Mouse (Mus musculus) hindbrain, embryonic 10.5 days (tissue): ENCODE results near the gene Ikbke. TPM values are rescaled to one million over a fixed set of nuclear protein-coding genes. Genes with fewer than 3 reads are reported as not detected.
A peak's percentile ranks its signal among the peaks of the same experiment; 100 is the strongest.

ENCODE experiments used
- DNase-seq: peaks from one replicate; pipeline ENCODE4 v3.0.0-alpha.2; 2017; ENCODE audit warnings: low spot score
- H3K27ac ChIP-seq: fragments of 300-500 bp; sonication (generic); 2 replicates; pipeline ENCODE4 v1.5.1; 2016; ENCODE audit warnings: mild to moderate bottlenecking, moderate library complexity
- H3K27me3 ChIP-seq: fragments of 300-500 bp; sonication (generic); 2 replicates; pipeline ENCODE4 v1.6.1; 2016; ENCODE audit warnings: mild to moderate bottlenecking; ENCODE audit not compliant: poor library complexity, insufficient read depth, severe bottlenecking
- H3K36me3 ChIP-seq: fragments of 300-500 bp; sonication (generic); 2 replicates; pipeline ENCODE4 v1.6.1; 2016; ENCODE audit warnings: mild to moderate bottlenecking, moderate library complexity
- H3K4me1 ChIP-seq: fragments of 300-500 bp; sonication (generic); replicated peaks from 2 replicates; pipeline ENCODE4 v1.6.1; 2016; ENCODE audit warnings: mild to moderate bottlenecking
- H3K4me3 ChIP-seq: fragments of 300-500 bp; sonication (generic); 2 replicates; pipeline ENCODE4 v1.5.1; 2016; ENCODE audit warnings: mild to moderate bottlenecking, moderate library complexity
- H3K9me3 ChIP-seq: fragments of 300-500 bp; sonication (generic); 2 replicates; pipeline ENCODE4 v1.6.1; 2016; ENCODE audit warnings: mild to moderate bottlenecking, moderate library complexity
- WGBS: fragments of 180-500 bp; shearing (Covaris S2); methylation state at CpG from one replicate; pipeline ENCODE4 v1.1.7; 2016; 5-methylcytosine and 5-hydroxymethylcytosine counted together
- polyA plus RNA-seq: library from polyadenylated mRNA; unstranded; fragments of >200 nt; fragmentation: Nextera tagmentation; extraction: Ambion mirVana; gene quantifications from 2 replicates; pipeline ENCODE4 v1.2.1, GENCODE M21; 2016

Gene Ikbke
- polyA plus RNA-seq, 1 experiment from 2014 or later = 1.5 TPM

DNA sequence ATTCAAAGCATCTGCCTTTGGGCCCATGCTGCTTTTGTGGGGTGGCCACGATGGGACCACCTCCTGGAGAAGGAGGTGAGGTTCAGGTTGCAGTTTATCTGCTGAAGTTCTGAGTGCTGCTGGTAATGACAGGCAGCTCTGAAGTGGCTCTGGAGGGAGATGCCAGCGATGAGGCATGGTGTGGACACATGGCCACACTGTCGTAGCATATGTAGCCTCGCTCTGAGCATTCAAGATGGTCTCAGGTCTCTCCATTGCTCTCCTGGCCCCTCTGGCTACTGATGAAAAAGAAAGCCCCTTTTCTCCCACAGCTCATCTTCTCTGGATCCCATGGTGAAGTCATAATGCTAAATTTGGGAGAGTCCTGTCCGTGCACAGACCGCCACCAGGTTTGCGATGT lies 17.3 kb upstream of the Ikbke start:
- WGBS = 88% methylated on average over 7 of the region's 7 CpGs
- Histone ChIP-seq H3K4me1 (no peaks in the 10 kb centered on the region), H3K4me3 (no peak overlapping the region), H3K27ac (no peak overlapping the region), H3K9me3 (no peaks in the 10 kb centered on the region), H3K36me3 (peaks cover 96% of the 10 kb centered on the region), H3K27me3 (no peaks in the 10 kb centered on the region)
- DNase-seq = no peak

GRCm38 (mm10) chr1:131295200-131295599 lies 15.8 kb upstream of the Ikbke start:
- Histone ChIP-seq H3K27ac (no peak overlapping the region), H3K27me3 (no peaks in the 10 kb centered on the region), H3K4me3 (no peak overlapping the region), H3K4me1 (no peaks in the 10 kb centered on the region), H3K9me3 (no peaks in the 10 kb centered on the region), H3K36me3 (peaks cover 89% of the 10 kb centered on the region)
- 88% methylated on average over 8 of the region's 8 CpGs for WGBS
- no peak for DNase-seq

GRCm38 (mm10) chr1:131293922-131294250 lies 14.5 kb upstream of the Ikbke start:
- H3K27ac ChIP-seq = no peak overlapping the region
- peaks cover 84% of the 10 kb centered on the region for H3K36me3 ChIP-seq
- no peaks in the 10 kb centered on the region for H3K27me3 ChIP-seq
- no peaks in the 10 kb centered on the region for H3K4me1 ChIP-seq
- DNase-seq = no peak
- H3K4me3 ChIP-seq = no peak overlapping the region
- H3K9me3 ChIP-seq = no peaks in the 10 kb centered on the region
- 96% methylated on average over 2 of the region's 2 CpGs for WGBS

DNA sequence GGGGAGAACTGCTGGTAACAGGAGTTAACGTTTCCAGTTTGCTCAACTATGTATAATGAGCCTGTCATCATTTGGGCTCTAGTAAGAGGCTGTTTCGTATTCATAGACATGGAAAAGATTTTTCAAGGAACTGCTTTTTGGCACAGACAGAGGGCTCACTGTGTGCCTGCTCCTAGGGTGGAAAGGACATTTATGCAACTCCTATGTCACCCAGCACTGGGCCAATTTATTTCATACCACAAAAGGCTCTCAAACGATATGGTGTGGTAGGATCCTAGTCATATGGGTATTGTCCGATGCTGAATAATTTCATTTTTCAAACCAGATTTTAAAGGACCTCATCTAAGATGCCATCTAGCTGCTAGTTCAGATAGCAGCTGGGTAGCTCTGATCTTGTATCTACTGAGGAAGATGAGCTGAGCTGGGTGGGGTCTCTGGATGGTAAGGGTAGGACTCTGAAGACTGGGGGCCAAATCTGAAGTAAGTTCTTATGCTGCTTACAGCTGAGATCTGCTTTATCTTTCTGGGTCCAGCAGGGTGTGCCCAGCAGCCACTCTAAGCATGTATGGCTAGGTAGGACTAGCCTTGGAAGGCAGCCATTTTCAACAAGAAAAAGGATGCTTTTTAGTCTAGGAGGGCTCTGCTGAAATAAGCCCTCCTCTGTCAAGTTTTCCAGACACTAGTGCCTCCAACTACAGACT lies 14.0 kb upstream of the Ikbke start:
- WGBS = 94% methylated on average over 4 of the region's 4 CpGs
- H3K27ac ChIP-seq = no peak overlapping the region
- H3K4me1 ChIP-seq = no peaks in the 10 kb centered on the region
- no peaks in the 10 kb centered on the region for H3K27me3 ChIP-seq
- peaks cover 82% of the 10 kb centered on the region for H3K36me3 ChIP-seq
- no peak overlapping the region for H3K4me3 ChIP-seq
- DNase-seq = no peak
- no peaks in the 10 kb centered on the region for H3K9me3 ChIP-seq

DNA sequence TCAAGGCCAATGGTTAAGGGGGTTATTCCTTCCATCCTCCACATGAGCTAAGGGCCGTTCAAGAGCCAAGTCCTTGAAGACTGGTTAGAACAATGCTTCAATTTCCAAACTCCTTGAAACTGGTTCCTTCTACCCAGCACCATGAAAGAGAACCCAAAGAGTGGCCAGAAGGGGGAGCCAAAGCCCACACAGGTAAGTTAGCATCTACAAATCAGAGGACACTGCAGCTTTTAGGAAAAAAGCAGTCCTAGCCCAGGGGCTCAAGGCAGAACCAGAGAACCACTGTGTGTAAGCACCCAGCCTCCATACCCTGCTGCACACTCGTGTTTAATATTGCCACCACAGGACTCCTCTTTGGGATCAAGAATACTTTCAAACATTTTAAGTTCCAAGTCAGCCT lies 11.2 kb upstream of the Ikbke start:
- no peak overlapping the region for H3K4me3 ChIP-seq
- H3K9me3 ChIP-seq = no peaks in the 10 kb centered on the region
- peak; percentile 57 for DNase-seq
- no peaks in the 10 kb centered on the region for H3K27me3 ChIP-seq
- no peaks in the 10 kb centered on the region for H3K4me1 ChIP-seq
- H3K27ac ChIP-seq = no peak overlapping the region
- H3K36me3 ChIP-seq = peaks cover 70% of the 10 kb centered on the region
- 58% methylated on average over 2 of the region's 2 CpGs for WGBS

GRCm38 (mm10) chr1:131288938-131289337 lies 9.5 kb upstream of the Ikbke start:
- Histone ChIP-seq H3K4me1 (no peaks in the 10 kb centered on the region), H3K4me3 (no peak overlapping the region), H3K36me3 (peaks cover 54% of the 10 kb centered on the region), H3K27me3 (no peaks in the 10 kb centered on the region), H3K9me3 (no peaks in the 10 kb centered on the region), H3K27ac (no peak overlapping the region)
- DNase-seq = no peak
- 91% methylated on average over 6 of the region's 6 CpGs for WGBS

DNA sequence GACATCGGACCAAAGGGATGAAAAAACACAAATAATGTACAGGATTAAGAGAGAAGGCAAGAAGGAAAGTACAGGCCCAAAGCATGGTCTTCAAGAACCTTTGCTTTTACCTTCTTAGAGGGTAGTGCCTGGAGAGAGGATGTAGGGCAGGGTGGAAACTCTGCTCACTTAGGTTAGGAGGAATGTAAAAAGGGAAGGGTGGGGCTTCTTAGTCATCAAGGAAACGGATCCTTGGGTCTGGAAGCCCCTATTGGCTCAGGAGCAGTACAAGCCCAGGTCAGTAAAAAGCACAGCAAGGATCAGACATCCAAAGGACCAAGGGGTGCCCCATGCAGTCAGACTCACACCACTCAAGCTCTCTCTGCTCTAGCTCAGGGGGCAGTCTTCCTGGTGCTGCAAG lies 7.9 kb upstream of the Ikbke start:
- Histone ChIP-seq H3K27me3 (no peaks in the 10 kb centered on the region), H3K27ac (no peak overlapping the region), H3K4me1 (no peaks in the 10 kb centered on the region), H3K4me3 (no peak overlapping the region), H3K9me3 (no peaks in the 10 kb centered on the region), H3K36me3 (peaks cover 41% of the 10 kb centered on the region)
- WGBS = 78% methylated on average over 2 of the region's 2 CpGs
- no peak for DNase-seq

GRCm38 (mm10) chr1:131286803-131287202 lies 7.4 kb upstream of the Ikbke start:
- Histone ChIP-seq H3K27me3 (no peaks in the 10 kb centered on the region), H3K4me3 (no peak overlapping the region), H3K9me3 (no peaks in the 10 kb centered on the region), H3K4me1 (no peaks in the 10 kb centered on the region), H3K36me3 (peaks cover 36% of the 10 kb centered on the region), H3K27ac (no peak overlapping the region)
- DNase-seq = no peak
- 84% methylated on average over 5 of the region's 5 CpGs for WGBS

DNA sequence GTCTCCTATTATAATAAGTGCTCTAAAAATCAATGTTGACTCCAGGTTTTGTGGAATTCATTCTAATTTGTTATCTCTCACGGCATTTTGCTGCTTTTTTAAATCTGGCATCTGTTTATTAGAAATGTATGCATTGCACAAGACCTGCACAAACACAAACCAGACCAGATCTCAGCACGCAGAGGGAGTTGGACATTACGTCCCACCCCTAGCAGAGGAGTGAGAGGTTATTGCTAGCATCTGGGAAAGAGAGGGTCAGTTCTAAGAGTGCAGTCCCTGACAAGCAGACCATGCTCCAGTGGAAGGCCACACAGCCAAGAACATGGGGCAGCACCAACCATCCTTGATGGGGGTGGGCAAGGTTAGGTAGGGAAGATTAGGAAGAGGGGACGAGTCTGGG lies 5.2 kb upstream of the Ikbke start:
- Histone ChIP-seq H3K4me1 (no peaks in the 10 kb centered on the region), H3K27ac (no peak overlapping the region), H3K36me3 (peaks cover 26% of the 10 kb centered on the region), H3K9me3 (no peaks in the 10 kb centered on the region), H3K27me3 (no peaks in the 10 kb centered on the region), H3K4me3 (no peak overlapping the region)
- DNase-seq = no peak
- 93% methylated on average over 4 of the region's 4 CpGs for WGBS

DNA sequence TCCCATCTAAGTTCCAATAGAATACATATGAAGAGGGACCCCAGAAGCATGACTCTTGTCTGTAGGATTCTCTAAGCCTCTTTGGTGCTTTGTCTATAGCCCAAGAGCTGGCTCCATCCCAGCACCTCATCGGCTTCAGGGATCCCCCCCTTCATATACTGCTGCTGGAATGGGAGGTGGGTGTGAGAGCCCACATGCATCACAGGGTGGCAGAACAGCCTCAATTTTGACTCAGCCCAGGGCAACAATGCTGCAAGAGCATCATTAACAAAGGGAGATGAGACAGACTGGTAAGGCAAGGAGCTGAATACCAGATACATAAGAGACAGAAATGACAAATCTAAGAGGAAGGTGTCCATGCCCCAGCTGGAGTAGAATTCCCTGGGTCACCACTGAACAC lies 4.8 kb upstream of the Ikbke start:
- Histone ChIP-seq H3K4me1 (peaks cover 2% of the 10 kb centered on the region), H3K9me3 (no peaks in the 10 kb centered on the region), H3K27ac (no peak overlapping the region), H3K4me3 (no peak overlapping the region), H3K27me3 (no peaks in the 10 kb centered on the region), H3K36me3 (peaks cover 22% of the 10 kb centered on the region)
- WGBS = 95% methylated on average over 1 of the region's 1 CpGs
- DNase-seq = no peak

DNA sequence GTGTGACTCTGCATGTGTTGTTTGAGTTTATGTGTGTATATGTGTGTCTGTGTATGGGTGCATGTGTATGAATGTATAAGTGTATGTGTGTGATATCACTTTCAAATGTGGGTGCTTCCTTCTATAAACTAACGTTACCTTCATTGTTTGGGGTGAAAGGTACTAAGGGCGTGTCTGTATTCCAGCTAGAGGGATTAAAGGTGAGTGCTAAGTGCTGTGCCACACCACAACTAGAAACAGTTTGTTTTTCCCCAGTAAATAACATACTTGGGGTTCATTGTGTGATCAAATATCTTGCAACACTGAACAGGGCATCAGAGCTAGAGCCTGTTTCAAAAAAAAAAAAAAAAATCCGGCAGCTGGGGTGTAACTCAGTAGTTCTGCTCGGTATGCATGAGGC lies 2.3 kb upstream of the Ikbke start:
- H3K27me3 ChIP-seq = no peaks in the 10 kb centered on the region
- no peaks in the 10 kb centered on the region for H3K9me3 ChIP-seq
- 0 out of 2 replicates have a peak, but pooled peaks cover 6% of the 10 kb centered on the region for H3K36me3 ChIP-seq
- H3K4me3 ChIP-seq = no peak overlapping the region
- 63% methylated on average over 4 of the region's 4 CpGs for WGBS
- DNase-seq = no peak
- H3K4me1 ChIP-seq = peaks cover 17% of the 10 kb centered on the region
- no peak overlapping the region for H3K27ac ChIP-seq

DNA sequence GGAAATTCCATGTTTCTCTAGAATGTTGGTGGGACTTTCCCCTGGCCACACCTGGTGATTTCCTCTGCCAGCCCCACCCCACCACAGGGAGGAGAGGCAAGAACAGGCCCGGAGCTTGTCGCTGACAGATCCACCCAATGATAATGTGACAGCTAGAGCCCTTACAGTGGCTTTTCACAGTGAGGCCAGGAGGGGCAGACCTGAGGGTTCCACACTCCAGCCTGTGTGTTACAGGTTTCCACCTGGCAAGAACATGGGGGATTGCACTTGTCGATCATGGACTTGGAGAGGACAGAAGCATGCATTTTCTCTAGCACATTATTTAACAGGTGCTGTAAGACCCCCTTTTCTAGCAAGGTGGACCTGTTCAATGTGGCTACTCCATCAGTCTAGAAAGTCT lies 874 bp upstream of the Ikbke start:
- no peak for DNase-seq
- 68% methylated on average over 3 of the region's 3 CpGs for WGBS
- Histone ChIP-seq H3K27me3 (no peaks in the 10 kb centered on the region), H3K27ac (no peak overlapping the region), H3K4me3 (no peak overlapping the region), H3K36me3 (no peaks in the 10 kb centered on the region), H3K4me1 (peaks cover 26% of the 10 kb centered on the region), H3K9me3 (no peaks in the 10 kb centered on the region)

DNA sequence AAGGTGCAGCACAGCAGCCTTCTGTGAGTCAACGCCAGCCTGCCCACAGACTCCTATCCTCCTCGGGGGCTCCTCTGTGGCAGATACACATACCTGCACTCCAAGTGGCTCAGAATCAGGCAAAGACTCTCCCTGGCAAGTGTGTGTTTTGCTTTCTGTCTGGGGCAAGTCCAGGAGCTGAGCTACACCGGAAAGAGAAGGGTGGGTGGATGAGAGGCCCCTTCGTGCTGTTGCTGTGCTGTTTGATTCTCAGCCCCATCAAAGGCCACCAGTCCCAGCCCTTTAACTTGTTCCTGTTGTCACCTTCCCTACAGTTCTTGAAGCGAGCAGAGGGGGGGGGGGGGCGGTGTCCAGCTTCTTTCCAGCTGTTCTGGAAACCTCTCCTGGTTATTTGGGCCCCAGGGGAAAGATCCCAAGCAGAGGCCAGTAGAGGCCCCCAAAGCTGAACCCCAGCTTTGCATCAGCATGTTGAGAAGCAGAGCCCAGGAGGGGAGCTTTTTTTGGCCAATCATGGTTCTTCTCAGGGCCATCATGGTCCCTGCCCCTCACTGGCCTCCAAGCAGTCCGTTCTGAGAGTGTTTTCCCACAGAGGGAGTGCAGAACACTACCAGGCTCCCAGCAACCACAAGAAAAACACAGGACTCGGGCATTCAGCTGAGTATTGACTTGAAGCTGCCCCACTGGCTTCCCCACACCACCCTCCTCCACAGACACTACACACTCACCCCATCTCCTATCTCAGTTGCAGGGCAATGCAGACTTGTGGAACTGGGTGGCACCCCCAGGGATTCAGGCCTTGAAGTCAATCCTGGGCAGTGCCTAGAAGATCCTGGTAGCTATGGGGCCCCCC lies 575 bp downstream of the Ikbke start:
- no peaks in the 10 kb centered on the region for H3K36me3 ChIP-seq
- H3K27me3 ChIP-seq = no peaks in the 10 kb centered on the region
- H3K4me3 ChIP-seq = peak overlapping the region; percentile 24; the same call in 1 of the 2 replicates
- WGBS = 52% methylated on average over 8 of the region's 8 CpGs
- peak overlapping the region; percentile 42 for H3K27ac ChIP-seq
- peaks cover 33% of the 10 kb centered on the region for H3K4me1 ChIP-seq
- no peaks in the 10 kb centered on the region for H3K9me3 ChIP-seq
- DNase-seq = no peak
